Mouse (Mus musculus): ENCODE measurements at regions not wholly inside any gene's neighbourhood (a gene's known extent, or its start where the extent isn't known, plus 50 kb on each side); places are given as distances from the start of the nearest gene placed in this dataset.

DNA sequence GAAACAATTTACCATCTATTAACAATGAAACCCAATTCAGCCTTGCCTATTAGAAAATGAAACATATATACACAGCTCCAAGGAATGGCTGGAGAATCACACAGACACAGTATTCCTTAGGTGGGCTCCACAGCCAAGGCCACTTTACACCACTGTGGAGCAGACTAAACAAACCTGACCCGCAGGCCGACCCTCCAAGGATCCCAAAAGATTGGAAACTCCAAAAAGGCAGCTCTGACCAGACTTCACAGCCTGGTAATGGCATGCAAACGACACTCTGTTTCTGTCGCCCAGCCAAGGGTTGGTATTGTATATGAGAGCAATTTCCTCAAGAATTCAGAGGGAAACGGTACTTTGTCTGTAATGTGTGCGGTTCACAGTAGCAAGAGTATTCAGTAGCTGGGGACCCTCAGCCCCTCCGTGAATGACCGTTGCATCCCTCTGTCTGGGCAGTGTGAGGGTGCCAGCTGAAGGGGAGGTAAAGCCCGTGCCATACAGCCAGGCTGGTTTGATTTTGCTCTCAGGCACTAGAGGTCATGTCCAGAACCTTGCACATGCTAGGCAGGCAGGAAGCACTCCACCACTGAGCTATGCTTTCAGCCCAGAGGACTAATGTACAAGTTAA lies 184.5 kb upstream of the Spred2 start:
- H3K36me3 ChIP-seq (ENCODE audit: insufficient read depth, low read length), result no peaks in the 10 kb centered on the region
- TF ChIP-seq EP300 (IDR thresholded peaks at IDR 0.05) (no peak), CTCF (IDR thresholded peaks at IDR 0.05) (no peak)
- 22% methylated on average over 9 of the region's 9 CpGs for WGBS
- H3K9ac ChIP-seq (replicated peaks; ENCODE audit: low read depth), result no peak overlapping the region
- H3K4me2 ChIP-seq (replicated peaks; ENCODE audit: low read depth, low read length), result no peak overlapping the region
- H3K9me3 ChIP-seq (ENCODE audit: low read length), result no peaks in the 10 kb centered on the region
- H3K27me3 ChIP-seq (replicated peaks; ENCODE audit: insufficient read depth, low read length), result no peaks in the 10 kb centered on the region
- no peak overlapping the region for H3K4me3 ChIP-seq (ENCODE audit: low read depth, low read length)
- H3K27ac ChIP-seq (ENCODE audit: low read length), result no peak overlapping the region; the same call in 1 of the 2 replicates
- peaks cover 8% of the 10 kb centered on the region; the same call in 1 of the 2 replicates for H3K4me1 ChIP-seq (ENCODE audit: insufficient read depth, low read depth, low read length)
- DNase-seq (ENCODE audit: low spot score) (peak; percentile 17), ATAC-seq (peak; percentile 17; the same call in 1 of the 2 replicates)

DNA sequence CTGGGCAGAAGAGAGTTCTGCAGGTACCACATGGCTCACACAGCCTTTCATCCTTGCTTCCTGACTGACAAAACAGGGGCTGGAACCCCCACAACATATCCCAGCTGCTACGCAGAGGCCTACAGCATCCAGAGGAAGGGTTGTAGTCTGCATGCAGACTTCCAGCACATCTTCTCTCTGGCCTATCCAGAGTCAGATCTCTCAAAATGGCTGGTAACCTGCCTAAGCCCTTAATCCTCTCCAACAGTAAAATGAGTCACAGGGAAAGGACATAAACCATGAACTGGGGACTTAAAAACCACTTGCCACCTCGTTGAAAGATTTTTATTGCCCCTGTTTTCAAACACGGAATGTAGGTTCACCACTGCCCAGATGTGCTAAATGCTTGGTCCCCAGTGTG lies 183.6 kb upstream of the Spred2 start:
- H3K27ac ChIP-seq (ENCODE audit: low read length), result no peak overlapping the region
- H3K4me2 ChIP-seq (replicated peaks; ENCODE audit: low read depth, low read length), result no peak overlapping the region
- DNase-seq (ENCODE audit: low spot score) (no peak), ATAC-seq (no peak)
- no peak overlapping the region for H3K9ac ChIP-seq (replicated peaks; ENCODE audit: low read depth)
- 84% methylated on average over 3 of the region's 3 CpGs for WGBS
- peaks cover 8% of the 10 kb centered on the region; the same call in 1 of the 2 replicates for H3K4me1 ChIP-seq (ENCODE audit: insufficient read depth, low read depth, low read length)
- H3K36me3 ChIP-seq (ENCODE audit: insufficient read depth, low read length), result no peaks in the 10 kb centered on the region
- no peak overlapping the region for H3K4me3 ChIP-seq (ENCODE audit: low read depth, low read length)
- no peaks in the 10 kb centered on the region for H3K27me3 ChIP-seq (replicated peaks; ENCODE audit: insufficient read depth, low read length)
- no peak for TF ChIP-seq EP300 (IDR thresholded peaks at IDR 0.05)
- no peak for TF ChIP-seq CTCF (IDR thresholded peaks at IDR 0.05)
- H3K9me3 ChIP-seq (ENCODE audit: low read length), result no peaks in the 10 kb centered on the region

DNA sequence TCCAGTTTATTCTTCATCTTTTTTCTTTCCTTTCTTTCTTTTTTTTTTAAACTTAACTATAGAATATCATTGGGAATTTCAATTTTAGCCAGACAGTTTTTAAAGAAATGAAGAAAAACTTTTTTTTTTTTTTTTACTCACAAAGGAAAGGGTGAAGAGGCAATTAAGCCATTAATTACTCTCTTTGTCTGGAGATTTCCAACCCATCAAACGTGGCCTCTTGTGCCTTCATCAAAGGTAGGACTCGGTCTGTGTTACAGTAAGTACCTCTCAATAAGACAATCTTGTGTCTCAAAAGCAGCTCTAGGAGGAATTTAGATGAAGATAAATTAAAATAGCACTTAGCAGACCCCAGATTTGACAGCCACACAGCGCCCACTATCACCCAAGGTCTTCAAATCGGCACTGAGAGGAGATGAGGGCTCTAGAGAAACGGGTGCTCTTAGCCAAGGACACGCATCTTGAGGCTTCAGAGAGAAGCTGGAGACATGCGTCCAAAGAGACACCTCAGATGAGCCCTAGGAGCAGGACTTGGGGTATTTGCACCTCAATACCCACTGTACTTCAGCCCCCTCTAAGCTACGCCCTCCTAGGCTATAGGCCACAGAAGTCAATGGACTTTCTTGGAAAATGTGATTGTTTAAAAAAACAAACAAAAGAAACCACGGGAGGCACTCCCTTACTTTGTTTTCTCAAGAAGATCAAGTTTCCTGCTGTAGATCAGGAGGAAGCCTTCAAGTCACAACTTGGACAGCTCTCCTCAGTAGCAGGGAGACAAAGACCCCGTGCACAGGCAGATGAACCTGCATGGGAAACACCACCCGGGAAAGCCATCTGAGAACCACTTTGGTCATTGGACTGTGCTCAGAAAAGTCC lies 176.8 kb upstream of the Spred2 start:
- peak overlapping the region; percentile 51 for H3K27ac ChIP-seq (ENCODE audit: low read length)
- H3K36me3 ChIP-seq (ENCODE audit: insufficient read depth, low read length), result no peaks in the 10 kb centered on the region
- TF ChIP-seq EP300 (IDR thresholded peaks at IDR 0.05) (peak; percentile 10; the same call in 1 of the 2 replicates), CTCF (IDR thresholded peaks at IDR 0.05) (no peak)
- WGBS, result 37% methylated on average over 11 of the region's 11 CpGs
- no peaks in the 10 kb centered on the region for H3K9me3 ChIP-seq (ENCODE audit: low read length)
- no peak overlapping the region; the same call in 1 of the 2 replicates for H3K4me2 ChIP-seq (replicated peaks; ENCODE audit: low read depth, low read length)
- no peak overlapping the region for H3K9ac ChIP-seq (replicated peaks; ENCODE audit: low read depth)
- H3K27me3 ChIP-seq (replicated peaks; ENCODE audit: insufficient read depth, low read length), result no peaks in the 10 kb centered on the region
- no peaks in the 10 kb centered on the region for H3K4me1 ChIP-seq (ENCODE audit: insufficient read depth, low read depth, low read length)
- ATAC-seq (peak; percentile 79), DNase-seq (ENCODE audit: low spot score) (peak; percentile 62)
- no peak overlapping the region for H3K4me3 ChIP-seq (ENCODE audit: low read depth, low read length)

DNA sequence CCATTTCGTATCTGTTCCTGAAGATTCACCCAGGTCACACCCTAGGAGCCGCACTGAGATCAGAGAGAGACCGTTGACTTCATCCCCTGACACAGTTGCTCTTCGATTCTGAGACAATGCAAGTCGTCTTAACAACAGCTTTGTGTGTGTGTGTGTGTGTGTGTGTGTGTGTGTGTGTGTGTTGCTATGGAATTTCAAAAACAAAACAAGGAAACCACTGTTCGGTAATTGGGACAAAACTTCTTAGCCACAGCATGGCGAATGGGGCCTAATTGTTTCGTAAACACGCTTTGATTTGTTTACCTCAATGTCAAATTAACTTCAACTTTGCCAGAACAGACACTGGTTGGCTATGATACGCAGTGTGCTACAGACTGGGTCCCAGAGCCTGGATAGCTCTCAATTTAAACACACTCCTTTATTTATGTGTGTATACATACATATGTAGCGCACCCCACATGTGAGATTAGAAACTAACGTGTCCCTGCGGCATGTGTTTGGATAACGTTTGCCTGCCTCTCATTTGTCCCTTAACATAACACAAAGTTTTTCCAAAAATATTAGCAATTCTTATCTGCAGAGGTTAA lies 176.1 kb upstream of the Spred2 start:
- no peaks in the 10 kb centered on the region for H3K9me3 ChIP-seq (ENCODE audit: low read length)
- peak overlapping the region; percentile 17; the same call in 1 of the 2 replicates for H3K4me2 ChIP-seq (replicated peaks; ENCODE audit: low read depth, low read length)
- no peaks in the 10 kb centered on the region for H3K4me1 ChIP-seq (ENCODE audit: insufficient read depth, low read depth, low read length)
- no peaks in the 10 kb centered on the region for H3K36me3 ChIP-seq (ENCODE audit: insufficient read depth, low read length)
- 26% methylated on average over 14 of the region's 14 CpGs for WGBS
- H3K9ac ChIP-seq (replicated peaks; ENCODE audit: low read depth), result no peak overlapping the region
- H3K4me3 ChIP-seq (ENCODE audit: low read depth, low read length), result no peak overlapping the region
- no peaks in the 10 kb centered on the region for H3K27me3 ChIP-seq (replicated peaks; ENCODE audit: insufficient read depth, low read length)
- peak; percentile 79 for ATAC-seq
- no peak for TF ChIP-seq CTCF (IDR thresholded peaks at IDR 0.05)
- no peak; the same call in 1 of the 2 replicates for TF ChIP-seq EP300 (IDR thresholded peaks at IDR 0.05)
- H3K27ac ChIP-seq (ENCODE audit: low read length), result peak overlapping the region; percentile 51; the same call in 1 of the 2 replicates
- peak; percentile 64 for DNase-seq (ENCODE audit: low spot score)

DNA sequence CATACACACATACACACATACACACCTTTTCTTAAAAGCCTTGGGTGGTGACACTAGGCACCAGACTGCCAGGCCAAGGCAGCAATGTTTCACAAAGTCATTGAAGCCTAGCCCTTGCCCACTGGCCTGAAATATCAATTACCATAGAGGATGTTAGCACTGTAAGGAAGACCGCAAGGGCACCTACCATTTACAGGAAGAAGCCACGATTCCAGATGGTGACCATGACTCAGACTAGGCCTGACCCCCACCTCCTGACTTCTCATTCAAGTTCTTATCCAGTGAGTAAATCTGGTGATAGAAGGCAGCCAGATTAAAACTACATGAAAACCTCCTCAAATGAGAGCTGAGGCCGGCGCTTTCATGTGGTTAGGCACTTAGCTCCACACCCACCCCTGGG lies 165.3 kb upstream of the Spred2 start:
- DNase-seq (ENCODE audit: low spot score) (no peak), ATAC-seq (no peak)
- Histone ChIP-seq H3K4me1 (ENCODE audit: insufficient read depth, low read depth, low read length) (no peaks in the 10 kb centered on the region), H3K4me2 (replicated peaks; ENCODE audit: low read depth, low read length) (no peak overlapping the region), H3K9ac (replicated peaks; ENCODE audit: low read depth) (no peak overlapping the region), H3K27ac (ENCODE audit: low read length) (no peak overlapping the region), H3K4me3 (ENCODE audit: low read depth, low read length) (no peak overlapping the region), H3K36me3 (ENCODE audit: insufficient read depth, low read length) (no peaks in the 10 kb centered on the region), H3K27me3 (replicated peaks; ENCODE audit: insufficient read depth, low read length) (no peaks in the 10 kb centered on the region), H3K9me3 (ENCODE audit: low read length) (no peaks in the 10 kb centered on the region)
- WGBS, result 71% methylated on average over 4 of the region's 4 CpGs
- TF ChIP-seq CTCF (IDR thresholded peaks at IDR 0.05) (no peak), EP300 (IDR thresholded peaks at IDR 0.05) (no peak)
